Mouse (Mus musculus) heart, postnatal 0 days (tissue): Measurements from ENCODE around the gene Rbfox2. TPM values are rescaled to one million over a fixed set of nuclear protein-coding genes. Genes with fewer than 3 reads are reported as not detected.

Experiments used
- ATAC-seq: fragments of 200-750 bp; cut with Nextera tagmentation; 2 replicates; pipeline ENCODE4 v1.8.0; 2017; ENCODE audit warnings: low read depth, moderate number of reproducible peaks, moderate library complexity; ENCODE audit not compliant: insufficient read depth
- DNase-seq: peaks from one replicate; pipeline ENCODE4 v3.0.0-alpha.2; 2016; ENCODE audit warnings: low spot score
- H3K27ac ChIP-seq: fragments of 300-500 bp; sonication (generic); 2 replicates; pipeline ENCODE4 v1.5.1; 2014; ENCODE audit warnings: low read depth, mild to moderate bottlenecking
- H3K27me3 ChIP-seq: fragments of 300-500 bp; sonication (generic); 2 replicates; pipeline ENCODE4 v1.6.1; 2014; ENCODE audit warnings: low read length, mixed read lengths; ENCODE audit not compliant: control insufficient read depth, insufficient read depth
- H3K36me3 ChIP-seq: fragments of 300-500 bp; sonication (generic); replicated peaks from 2 replicates; pipeline ENCODE4 v1.6.1; 2014; ENCODE audit warnings: low read length, mixed read lengths; ENCODE audit not compliant: control insufficient read depth, insufficient read depth
- H3K4me1 ChIP-seq: fragments of 300-500 bp; sonication (generic); 2 replicates; pipeline ENCODE4 v1.6.1; 2014; ENCODE audit warnings: antibody characterized with exemption; ENCODE audit not compliant: control insufficient read depth, insufficient read depth
- H3K4me2 ChIP-seq: fragments of 300-500 bp; sonication (generic); 2 replicates; pipeline ENCODE4 v1.6.1; 2014; ENCODE audit warnings: low read depth, mild to moderate bottlenecking, low read length, moderate library complexity
- H3K4me3 ChIP-seq: fragments of 300-500 bp; sonication (generic); 2 replicates; pipeline ENCODE4 v1.5.1; 2014; ENCODE audit warnings: low read depth, low read length
- H3K9ac ChIP-seq: fragments of 300-500 bp; sonication (generic); replicated peaks from 2 replicates; pipeline ENCODE4 v1.6.1; 2014; ENCODE audit warnings: low read depth, low read length, mixed read lengths
- H3K9me3 ChIP-seq: fragments of 300-500 bp; sonication (generic); replicated peaks from 2 replicates; pipeline ENCODE4 v1.6.1; 2016; ENCODE audit warnings: low read length; ENCODE audit not compliant: control insufficient read depth
- CTCF ChIP-seq: IDR thresholded peaks from 2 replicates; pipeline ENCODE4 v1.5.1; 2016; ENCODE audit warnings: antibody characterized with exemption, control low read depth, low read depth
- EP300 ChIP-seq: IDR thresholded peaks from 2 replicates; pipeline ENCODE4 v1.6.1; 2016; ENCODE audit warnings: antibody characterized with exemption, low read depth
- WGBS: fragments of 180-500 bp; shearing (Covaris S2); extraction: QIAGEN DNeasy Blood & Tissue Kit; methylation state at CpG from one replicate; pipeline ENCODE4 v1.1.7; 2014; 5-methylcytosine and 5-hydroxymethylcytosine counted together
- polyA plus RNA-seq: library from polyadenylated mRNA; unstranded; fragments of >200 nt; fragmentation: Nextera tagmentation; extraction: Ambion mirVana; gene quantifications from 2 replicates; pipeline ENCODE4 v1.2.1, GENCODE M21; 2015
- total RNA-seq: library from RNA; depleted of rRNA; stranded (reverse); fragments of >200 nt; gene quantifications from 2 replicates; pipeline ENCODE4 v1.2.3, GENCODE M21; 2014; ENCODE audit warnings: low replicate concordance

The Rbfox2 gene
- total and polyA plus RNA-seq, 2 experiments from 2014 or later = 49.1 to 143 TPM

- peak; percentile 79 for DNase-seq
- no peaks in the 10 kb centered on the region for H3K27me3 ChIP-seq
- H3K4me3 ChIP-seq = no peak overlapping the region
- H3K4me1 ChIP-seq = peaks cover 81% of the 10 kb centered on the region
- H3K27ac ChIP-seq = peak overlapping the region; percentile 91
- H3K36me3 ChIP-seq = no peaks in the 10 kb centered on the region
- H3K9ac ChIP-seq = no peak overlapping the region; the same call in 1 of the 2 replicates
- peak overlapping the region; percentile 44 for H3K4me2 ChIP-seq
- ATAC-seq = peak; percentile 57
- WGBS = 11% methylated on average over 7 of the region's 7 CpGs
- TF ChIP-seq CTCF = no peak
- TF ChIP-seq EP300 = peak; percentile 65
- no peaks in the 10 kb centered on the region for H3K9me3 ChIP-seq
These were observed 94.0 kb downstream of the Rbfox2 start for GRCm38 (mm10) chr15:77212818-77213217.

- Histone ChIP-seq H3K9ac (peak overlapping the region; percentile 26; the same call in 1 of the 2 replicates), H3K4me2 (peak overlapping the region; percentile 44; the same call in 1 of the 2 replicates), H3K27me3 (no peaks in the 10 kb centered on the region), H3K4me1 (peaks cover 78% of the 10 kb centered on the region), H3K4me3 (no peak overlapping the region), H3K27ac (peak overlapping the region; percentile 91), H3K36me3 (no peaks in the 10 kb centered on the region), H3K9me3 (no peaks in the 10 kb centered on the region)
- DNase-seq (no peak), ATAC-seq (no peak)
- WGBS = 16% methylated on average over 4 of the region's 4 CpGs
- no peak for TF ChIP-seq EP300
- no peak for TF ChIP-seq CTCF
These were observed 94.5 kb downstream of the Rbfox2 start for GRCm38 (mm10) chr15:77212217-77212757.

GRCm38 (mm10) chr15:77206996-77207395 lies 99.8 kb downstream of the Rbfox2 start:
- Histone ChIP-seq H3K9me3 (no peaks in the 10 kb centered on the region), H3K4me1 (peaks cover 60% of the 10 kb centered on the region), H3K9ac (no peak overlapping the region), H3K27ac (no peak overlapping the region), H3K4me2 (no peak overlapping the region), H3K4me3 (no peak overlapping the region), H3K27me3 (no peaks in the 10 kb centered on the region), H3K36me3 (no peaks in the 10 kb centered on the region)
- TF ChIP-seq CTCF (no peak), EP300 (no peak)
- DNase-seq (no peak), ATAC-seq (no peak)
- 48% methylated on average over 5 of the region's 5 CpGs for WGBS

- Histone ChIP-seq H3K36me3 (no peaks in the 10 kb centered on the region), H3K9me3 (no peaks in the 10 kb centered on the region), H3K27me3 (no peaks in the 10 kb centered on the region), H3K9ac (no peak overlapping the region), H3K4me3 (no peak overlapping the region), H3K4me2 (no peak overlapping the region), H3K27ac (peak overlapping the region; percentile 95), H3K4me1 (peaks cover 56% of the 10 kb centered on the region)
- TF ChIP-seq CTCF = no peak
- no peak for TF ChIP-seq EP300
- 40% methylated on average over 7 of the region's 7 CpGs for WGBS
- ATAC-seq (no peak), DNase-seq (no peak)
These were observed 101.9 kb downstream of the Rbfox2 start for GRCm38 (mm10) chr15:77204951-77205350.

GRCm38 (mm10) chr15:77203255-77203981 lies 103.4 kb downstream of the Rbfox2 start:
- TF ChIP-seq EP300 (no peak), CTCF (no peak)
- H3K9me3 ChIP-seq = no peaks in the 10 kb centered on the region
- peak; percentile 84 for ATAC-seq
- peaks cover 51% of the 10 kb centered on the region for H3K4me1 ChIP-seq
- WGBS = 31% methylated on average over 14 of the region's 14 CpGs
- DNase-seq = peak; percentile 79
- H3K4me3 ChIP-seq = peak overlapping the region; percentile 23
- no peaks in the 10 kb centered on the region for H3K36me3 ChIP-seq
- H3K27me3 ChIP-seq = no peaks in the 10 kb centered on the region
- H3K4me2 ChIP-seq = peak overlapping the region; percentile 57
- peak overlapping the region; percentile 49 for H3K9ac ChIP-seq
- peak overlapping the region; percentile 95 for H3K27ac ChIP-seq
